Mouse (Mus musculus): ENCODE measurements at regions not wholly inside any gene's neighbourhood (a gene's known extent, or its start where the extent isn't known, plus 50 kb on each side); places are given as distances from the start of the nearest gene placed in this dataset.

- no peak for DNase-seq (ENCODE audit: low read depth, low spot score)
These were observed 98.8 kb upstream of the Vash1 start for GRCm38 (mm10) chr12:86579716-86580115.

- DNase-seq (ENCODE audit: low read depth, low spot score), result no peak
These were observed 98.3 kb upstream of the Vash1 start for GRCm38 (mm10) chr12:86580132-86580718.

- no peak for DNase-seq (ENCODE audit: low read depth, low spot score)
These were observed 96.4 kb upstream of the Vash1 start for GRCm38 (mm10) chr12:86582076-86582475.

- DNase-seq (ENCODE audit: low read depth, low spot score), result no peak
These were observed 90.5 kb upstream of the Vash1 start for GRCm38 (mm10) chr12:86588010-86588409.

GRCm38 (mm10) chr12:86592509-86592908 is 86.0 kb upstream of the Vash1 start:
- no peak for DNase-seq (ENCODE audit: low read depth, low spot score)

GRCm38 (mm10) chr12:86594647-86595046 is 83.9 kb upstream of the Vash1 start:
- DNase-seq (ENCODE audit: low read depth, low spot score), result no peak

- no peak for DNase-seq (ENCODE audit: low read depth, low spot score)
These were observed 78.5 kb upstream of the Vash1 start for GRCm38 (mm10) chr12:86600041-86600440.

- DNase-seq (ENCODE audit: low read depth, low spot score), result no peak
These were observed 75.0 kb upstream of the Vash1 start for GRCm38 (mm10) chr12:86603521-86603920.

- no peak for DNase-seq (ENCODE audit: low read depth, low spot score)
These were observed 66.0 kb upstream of the Vash1 start for GRCm38 (mm10) chr12:86612431-86613040.

- peak; percentile 24 for DNase-seq (ENCODE audit: low read depth, low spot score)
These were observed 64.3 kb upstream of the Vash1 start for GRCm38 (mm10) chr12:86614156-86614555.

- DNase-seq (ENCODE audit: low read depth, low spot score), result no peak
These were observed 62.2 kb upstream of the Vash1 start for GRCm38 (mm10) chr12:86616327-86616726.

- DNase-seq (ENCODE audit: low read depth, low spot score), result no peak
These were observed 54.3 kb upstream of the Vash1 start for GRCm38 (mm10) chr12:86624195-86624594.

GRCm38 (mm10) chr12:86626684-86627083 is 51.8 kb upstream of the Vash1 start:
- DNase-seq (ENCODE audit: low read depth, low spot score), result no peak

- no peak for DNase-seq (ENCODE audit: low read depth, low spot score)
These were observed 50.3 kb upstream of the Vash1 start for GRCm38 (mm10) chr12:86628050-86628782.
